Mouse (Mus musculus): ENCODE results near the gene Dlec1.

DNA sequence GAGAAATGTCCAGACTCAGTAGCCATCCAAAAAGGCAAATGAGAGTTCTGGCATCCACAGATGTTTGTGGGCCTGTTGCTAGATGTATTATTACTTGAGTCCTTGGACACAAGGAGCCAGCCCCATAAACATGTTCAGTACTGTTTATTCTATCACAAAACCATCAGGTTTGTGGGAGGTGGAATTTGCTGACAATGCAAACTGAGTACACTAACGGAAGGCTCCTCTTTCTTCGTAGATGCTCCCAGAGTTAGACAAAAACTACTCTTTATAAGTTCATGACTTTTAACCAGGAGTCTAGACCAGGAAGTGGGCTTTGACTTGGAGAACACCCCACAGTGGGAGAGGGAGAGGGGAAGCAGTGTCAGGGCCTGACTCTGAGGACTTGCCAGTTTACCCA, 65.3 kb downstream of the Dlec1 start:
- no peak for TF ChIP-seq CTCF (IDR thresholded peaks at IDR 0.05; ENCODE audit: borderline replicate concordance, extremely low read depth, insufficient read depth, insufficient read length)
- no peak for TF ChIP-seq POLR2A (IDR thresholded peaks at IDR 0.05; ENCODE audit: borderline replicate concordance, extremely low read depth, insufficient read depth, insufficient read length, poor library complexity, severe bottlenecking)
